In genomic region chr12:100986423-100986822, GRCm38 (mm10) we compare ENCODE assay signal across 14 mouse cellular contexts. TPM values are rescaled to one million over a fixed set of nuclear protein-coding genes. Genes with fewer than 3 reads are reported as not detected.
DNase-seq lines count a peak whose midpoint lies in the region; ATAC-seq and TF ChIP-seq lines count a peak whose summit lies in the region.
"Had no signal": no experiment of that assay in that cellular context is flagged by ENCODE, and none has a peak within 500 bp of the region (broad histone marks: within the 10 kb centered on the region; RNA-seq: fewer than 3 reads in every experiment).

No protein-coding gene starts in this region.

- H3K4me1 ChIP-seq in hindbrain, embryonic 15.5 days (replicated peaks), result peaks cover 62% of the 10 kb centered on the region
- H3K4me1 ChIP-seq in hindbrain, embryonic 10.5 days (replicated peaks), result peaks cover 72% of the 10 kb centered on the region
- H3K4me1 ChIP-seq in testis, adult 2 months (ENCODE audit: control insufficient read depth, insufficient read depth, low read length), result no peaks in the 10 kb centered on the region; the same call in none of the 2 replicates
- H3K4me1 ChIP-seq in hindbrain, postnatal 0 days (ENCODE audit: insufficient read depth, low read length), result peaks cover 23% of the 10 kb centered on the region

- no peaks in the 10 kb centered on the region for H3K9me3 ChIP-seq in hindbrain, embryonic 15.5 days
- no peaks in the 10 kb centered on the region for H3K9me3 ChIP-seq in hindbrain, embryonic 10.5 days
- no peaks in the 10 kb centered on the region for H3K9me3 ChIP-seq in hindbrain, postnatal 0 days (ENCODE audit: low read length)
- H3K9me3 ChIP-seq: heart, embryonic 15.5 days; stomach, embryonic 15.5 days had no signal

- 63% methylated on average over 4 of the region's 4 CpGs for WGBS in hindbrain, embryonic 15.5 days
- 93% methylated on average over 4 of the region's 4 CpGs for WGBS in hindbrain, embryonic 10.5 days
- 40% methylated on average over 4 of the region's 4 CpGs for WGBS in hindbrain, postnatal 0 days

- H3K4me3 ChIP-seq in hindbrain, embryonic 15.5 days, result no peak overlapping the region
- H3K4me3 ChIP-seq in hindbrain, embryonic 10.5 days, result no peak overlapping the region
- H3K4me3 ChIP-seq in testis, adult 2 months (ENCODE audit: control insufficient read depth, low read depth, low read length), result peak overlapping the region; percentile 58
- H3K4me3 ChIP-seq in hindbrain, postnatal 0 days (ENCODE audit: low read length), result no peak overlapping the region
- H3K4me3 ChIP-seq: erythroblast, embryonic 14.5 days; heart, embryonic 15.5 days; stomach, embryonic 15.5 days had no signal

- peak; percentile 59 for ATAC-seq in hindbrain, embryonic 15.5 days (ENCODE audit: low FRiP score, low read depth)
- peak; percentile 75 for ATAC-seq in hindbrain, postnatal 0 days
- ATAC-seq: lung, postnatal 0 days had no signal

- DNase-seq in hindbrain, embryonic 10.5 days (ENCODE audit: low spot score), result no peak
- no peak for DNase-seq in testis, postnatal 10 days (ENCODE audit: low spot score)
- peak; percentile 70 for DNase-seq in hindbrain, postnatal 0 days (ENCODE audit: low spot score)
- peak; percentile 53 for DNase-seq in right cerebral cortex, postnatal 4 days
- no peak for DNase-seq in adrenal gland, postnatal 25 days
- DNase-seq in testis, postnatal 14 days (ENCODE audit: low spot score), result no peak
- DNase-seq: cerebellum, adult 11 months; kidney, postnatal 36 days had no signal

- H3K9ac ChIP-seq in hindbrain, embryonic 15.5 days, result no peak overlapping the region
- no peak overlapping the region for H3K9ac ChIP-seq in hindbrain, postnatal 0 days (replicated peaks; ENCODE audit: low read length)
- H3K9ac ChIP-seq: heart, embryonic 15.5 days; stomach, embryonic 15.5 days had no signal

- no peak overlapping the region for H3K4me2 ChIP-seq in hindbrain, embryonic 15.5 days
- no peak overlapping the region for H3K4me2 ChIP-seq in hindbrain, postnatal 0 days (ENCODE audit: low read depth, low read length)
- H3K4me2 ChIP-seq: heart, embryonic 15.5 days; stomach, embryonic 15.5 days had no signal

- TF ChIP-seq CTCF in testis, adult 2 months (IDR thresholded peaks at IDR 0.05; ENCODE audit: control insufficient read depth, insufficient read depth, insufficient replicate concordance, low read depth, low read length), result no peak
- no peak for TF ChIP-seq CTCF in hindbrain, postnatal 0 days (IDR thresholded peaks at IDR 0.05; ENCODE audit: low read depth)

- H3K27ac ChIP-seq in hindbrain, embryonic 15.5 days (replicated peaks), result 0 out of 2 replicates have a peak overlapping the region, but pooled peaks have one; percentile 10
- H3K27ac ChIP-seq in hindbrain, embryonic 10.5 days, result no peak overlapping the region
- peak overlapping the region; percentile 47 for H3K27ac ChIP-seq in testis, adult 2 months (ENCODE audit: control insufficient read depth, insufficient read depth, low read depth, low read length)
- peak overlapping the region; percentile 65 for H3K27ac ChIP-seq in hindbrain, postnatal 0 days
- H3K27ac ChIP-seq: heart, embryonic 15.5 days; stomach, embryonic 15.5 days had no signal

- H3K27me3 ChIP-seq in hindbrain, embryonic 15.5 days, result no peaks in the 10 kb centered on the region
- H3K27me3 ChIP-seq in hindbrain, embryonic 10.5 days (ENCODE audit: insufficient read depth, poor library complexity, severe bottlenecking), result no peaks in the 10 kb centered on the region
- H3K27me3 ChIP-seq in testis, adult 2 months (ENCODE audit: control insufficient read depth, insufficient read depth, low read length), result no peaks in the 10 kb centered on the region
- no peaks in the 10 kb centered on the region for H3K27me3 ChIP-seq in hindbrain, postnatal 0 days (ENCODE audit: insufficient read depth, low read length)
- H3K27me3 ChIP-seq: stomach, embryonic 15.5 days had no signal

- H3K36me3 ChIP-seq in hindbrain, embryonic 15.5 days, result no peaks in the 10 kb centered on the region
- H3K36me3 ChIP-seq in hindbrain, embryonic 10.5 days, result peaks cover 22% of the 10 kb centered on the region
- H3K36me3 ChIP-seq in testis, adult 2 months (ENCODE audit: control insufficient read depth, insufficient read depth, low read length), result no peaks in the 10 kb centered on the region; the same call in 1 of the 2 replicates
- H3K36me3 ChIP-seq in hindbrain, postnatal 0 days (ENCODE audit: insufficient read depth, low read length), result no peaks in the 10 kb centered on the region
- H3K36me3 ChIP-seq: heart, embryonic 15.5 days; stomach, embryonic 15.5 days had no signal

- peak; percentile 54 for TF ChIP-seq POLR2A in testis, adult 2 months (IDR thresholded peaks at IDR 0.05; ENCODE audit: control insufficient read depth, low read depth, low read length)

RNA-seq across cellular contexts. Expression of gene Ccdc88c, which starts 42.4 kb away (rescaled TPM):
- 10.6 and 11.8 TPM in 2 replicates for polyA plus RNA-seq in hindbrain, embryonic 15.5 days (2015; fragmentation: Nextera tagmentation; extraction: Ambion mirVana)
- polyA plus RNA-seq in hindbrain, embryonic 10.5 days (2016; fragmentation: Nextera tagmentation; extraction: Ambion mirVana), result 13.3 and 17.6 TPM in 2 replicates
- polyA plus RNA-seq in testis, adult 2 months (2012; rRNA removed), result 38.1 and 41.6 TPM in 2 replicates
- 17.7 and 23.3 TPM in 2 replicates for total RNA-seq in hindbrain, postnatal 0 days (2014; rRNA removed)
- 11.2 and 13.0 TPM in 2 replicates for polyA plus RNA-seq in hindbrain, postnatal 0 days (2015; fragmentation: Nextera tagmentation; extraction: Ambion mirVana)
- 2.3 and 4.6 TPM in 2 replicates for total RNA-seq in adrenal gland, postnatal 25 days (2021)

Comparison
In these comparisons a context has a peak if more than half of its experiments do, and no peak if none do; other contexts are left out.
1. DNase-seq: peak in hindbrain, postnatal 0 days (single experiment) and right cerebral cortex, postnatal 4 days (single experiment); none in hindbrain, embryonic 10.5 days (single experiment), testis, postnatal 10 days (single experiment), adrenal gland, postnatal 25 days (single experiment) and testis, postnatal 14 days (single experiment).